Mouse (Mus musculus) T-helper 2 cell (primary cell): ENCODE results near the gene Tnrc18.

Experiments
- in situ Hi-C: fragments of 300-600 bp; cut with MboI, MseI; formaldehyde crosslinking; loops from one replicate; pipeline ENCODE4 v1.15.1; 2025; ENCODE audit warnings: high pct_unique_total_duplicates

Gene Tnrc18

GRCm38 (mm10) chr5:142823096-142824062 is 5.9 kb upstream of the Tnrc18 start:
- in situ Hi-C loops: no loop called here

- in situ Hi-C loops: no loop called here
These were observed 5.0 kb upstream of the Tnrc18 start for GRCm38 (mm10) chr5:142822286-142823095.

GRCm38 (mm10) chr5:142821974-142822285 is 4.5 kb upstream of the Tnrc18 start:
- in situ Hi-C loops: no loop called here

GRCm38 (mm10) chr5:142821266-142821973 is 4.0 kb upstream of the Tnrc18 start:
- in situ Hi-C loops: no loop called here

- in situ Hi-C loops: no loop called here
These were observed 3.1 kb upstream of the Tnrc18 start for GRCm38 (mm10) chr5:142820276-142821265.

- in situ Hi-C loops: no loop called here
These were observed 2.2 kb upstream of the Tnrc18 start for GRCm38 (mm10) chr5:142819385-142820275.

GRCm38 (mm10) chr5:142818435-142819360 is 1.2 kb upstream of the Tnrc18 start:
- in situ Hi-C loops: no loop called here

GRCm38 (mm10) chr5:142816811-142817523 is 495 bp downstream of the Tnrc18 start:
- in situ Hi-C loops: no loop called here

GRCm38 (mm10) chr5:142816031-142816810 is 1.2 kb downstream of the Tnrc18 start:
- in situ Hi-C loops: no loop called here

GRCm38 (mm10) chr5:142815421-142816001 is 2.0 kb downstream of the Tnrc18 start:
- in situ Hi-C loops: no loop called here

- in situ Hi-C loops: no loop called here
These were observed 2.6 kb downstream of the Tnrc18 start for GRCm38 (mm10) chr5:142814711-142815420.

- in situ Hi-C loops: no loop called here
These were observed 3.3 kb downstream of the Tnrc18 start for GRCm38 (mm10) chr5:142814161-142814651.

GRCm38 (mm10) chr5:142813722-142814111 is 3.7 kb downstream of the Tnrc18 start:
- in situ Hi-C loops: no loop called here

GRCm38 (mm10) chr5:142812976-142813721 is 4.3 kb downstream of the Tnrc18 start:
- in situ Hi-C loops: no loop called here

GRCm38 (mm10) chr5:142812621-142812975 is 4.9 kb downstream of the Tnrc18 start:
- in situ Hi-C loops: no loop called here
